Mouse (Mus musculus): ENCODE measurements around the gene Clybl. TPM values are rescaled to one million over a fixed set of nuclear protein-coding genes. Genes with fewer than 3 reads are reported as not detected.

The Clybl gene
- polyA plus RNA-seq, 1 experiment: 1.0 TPM

DNA sequence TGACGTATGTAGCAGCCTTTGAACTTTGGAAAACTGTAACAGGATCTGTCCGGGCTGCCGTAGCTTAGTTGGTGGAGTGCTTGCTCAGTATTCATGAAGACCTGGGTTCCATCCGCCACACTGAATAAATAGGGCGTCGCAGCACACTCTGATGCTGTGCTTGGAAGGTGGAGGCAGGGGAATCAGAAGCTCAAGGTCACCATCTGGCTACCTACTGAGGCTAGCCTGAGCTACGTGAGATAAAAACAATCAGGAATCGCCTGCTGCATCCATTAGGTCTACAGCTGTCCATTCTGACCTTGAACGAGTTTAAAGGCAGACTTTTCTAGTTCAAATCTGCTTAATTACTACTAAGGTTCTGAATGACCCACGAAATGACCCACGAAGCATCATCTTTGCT, 118.8 kb downstream of the Clybl start:
- Histone ChIP-seq H3K9me3 (ENCODE audit: control insufficient read depth, low read length) (no peaks in the 10 kb centered on the region), H3K4me3 (replicated peaks) (no peak overlapping the region), H3K36me3 (ENCODE audit: control insufficient read depth) (no peaks in the 10 kb centered on the region), H3K4me1 (ENCODE audit: control insufficient read depth) (no peaks in the 10 kb centered on the region), H3K27me3 (ENCODE audit: control insufficient read depth) (no peaks in the 10 kb centered on the region)
- no peak for TF ChIP-seq TAL1 (IDR thresholded peaks at IDR 0.05; ENCODE audit: low read length)
- no peak for TF ChIP-seq GATA1 (IDR thresholded peaks at IDR 0.05; ENCODE audit: low read length)

DNA sequence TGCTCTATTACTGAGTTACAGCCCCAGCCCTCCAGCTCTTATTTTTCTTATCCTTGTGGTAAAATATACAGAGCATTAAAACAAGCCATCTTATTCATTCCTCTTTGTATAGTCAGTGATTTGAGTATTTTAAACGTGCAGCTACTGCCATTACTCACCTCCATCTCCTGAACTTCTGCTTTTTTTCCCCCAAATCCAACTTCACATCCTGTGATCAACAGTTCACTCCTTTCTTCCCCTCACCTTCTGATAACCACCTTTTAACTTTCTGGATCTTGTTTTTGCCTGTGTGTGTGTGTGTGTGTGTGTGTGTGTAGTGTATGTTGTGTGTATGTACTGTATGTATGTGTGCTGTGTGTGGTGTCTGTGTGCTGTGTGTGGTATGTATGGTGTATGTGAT, 122.3 kb downstream of the Clybl start:
- TF ChIP-seq TAL1 (IDR thresholded peaks at IDR 0.05; ENCODE audit: low read length) (no peak), GATA1 (IDR thresholded peaks at IDR 0.05; ENCODE audit: low read length) (no peak)
- Histone ChIP-seq H3K9me3 (ENCODE audit: control insufficient read depth, low read length) (no peaks in the 10 kb centered on the region), H3K27me3 (ENCODE audit: control insufficient read depth) (no peaks in the 10 kb centered on the region), H3K36me3 (ENCODE audit: control insufficient read depth) (no peaks in the 10 kb centered on the region), H3K4me1 (ENCODE audit: control insufficient read depth) (no peaks in the 10 kb centered on the region), H3K4me3 (replicated peaks) (no peak overlapping the region)

DNA sequence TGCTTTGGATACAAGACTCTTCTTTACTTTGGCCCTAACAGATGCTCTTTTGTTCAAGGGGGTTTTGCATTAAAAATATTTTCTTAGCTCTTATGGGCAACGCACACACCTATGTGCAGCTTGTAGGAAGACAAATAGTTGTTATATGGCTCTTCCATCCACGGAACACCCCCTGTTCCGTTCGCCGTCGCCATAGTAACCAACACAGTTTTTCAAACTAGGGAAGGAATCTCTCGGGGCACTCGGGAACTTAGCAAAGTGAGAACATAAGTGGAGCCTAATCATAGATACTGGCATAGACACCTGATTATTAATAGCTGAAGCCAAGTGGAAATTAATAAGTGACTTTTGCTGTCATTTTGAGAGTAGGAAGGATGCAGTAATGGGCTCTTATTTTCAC, 123.6 kb downstream of the Clybl start:
- TF ChIP-seq TAL1 (IDR thresholded peaks at IDR 0.05; ENCODE audit: low read length) (no peak), GATA1 (IDR thresholded peaks at IDR 0.05; ENCODE audit: low read length) (no peak)
- no peaks in the 10 kb centered on the region for H3K36me3 ChIP-seq (ENCODE audit: control insufficient read depth)
- H3K4me3 ChIP-seq (replicated peaks): no peak overlapping the region
- no peaks in the 10 kb centered on the region for H3K27me3 ChIP-seq (ENCODE audit: control insufficient read depth)
- no peaks in the 10 kb centered on the region for H3K4me1 ChIP-seq (ENCODE audit: control insufficient read depth)
- no peaks in the 10 kb centered on the region for H3K9me3 ChIP-seq (ENCODE audit: control insufficient read depth, low read length)

- H3K27me3 ChIP-seq (ENCODE audit: control insufficient read depth): no peaks in the 10 kb centered on the region
- H3K9me3 ChIP-seq (ENCODE audit: control insufficient read depth, low read length): peaks cover 8% of the 10 kb centered on the region
- TF ChIP-seq TAL1 (IDR thresholded peaks at IDR 0.05; ENCODE audit: low read length) (no peak), GATA1 (IDR thresholded peaks at IDR 0.05; ENCODE audit: low read length) (no peak)
- no peaks in the 10 kb centered on the region; the same call in 1 of the 2 replicates for H3K36me3 ChIP-seq (ENCODE audit: control insufficient read depth)
- H3K4me3 ChIP-seq (replicated peaks): no peak overlapping the region
- no peaks in the 10 kb centered on the region for H3K4me1 ChIP-seq (ENCODE audit: control insufficient read depth)
These were observed 130.9 kb downstream of the Clybl start for GRCm38 (mm10) chr14:122312415-122312814.

DNA sequence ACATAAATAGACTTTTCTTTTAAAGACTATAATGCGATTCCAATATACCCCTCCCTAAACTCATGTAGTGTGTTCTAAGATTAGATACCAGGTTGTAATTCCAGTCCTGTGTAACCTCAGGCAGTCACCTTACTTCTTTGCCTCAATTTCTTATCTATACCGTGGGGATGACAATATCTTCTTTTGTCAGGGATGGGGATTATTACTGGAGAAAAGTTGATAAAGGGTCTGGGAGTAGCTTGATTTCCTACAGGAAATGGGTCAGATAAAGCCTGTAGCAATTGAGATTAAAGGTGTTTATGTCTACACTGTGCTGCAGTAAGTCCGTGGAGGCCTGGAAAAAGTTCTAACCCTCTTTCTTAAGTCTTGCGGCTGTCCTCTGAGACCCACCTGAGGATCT, 131.8 kb downstream of the Clybl start:
- Histone ChIP-seq H3K9me3 (ENCODE audit: control insufficient read depth, low read length) (peaks cover 8% of the 10 kb centered on the region), H3K36me3 (ENCODE audit: control insufficient read depth) (no peaks in the 10 kb centered on the region; the same call in 1 of the 2 replicates), H3K4me1 (ENCODE audit: control insufficient read depth) (no peaks in the 10 kb centered on the region), H3K27me3 (ENCODE audit: control insufficient read depth) (no peaks in the 10 kb centered on the region), H3K4me3 (replicated peaks) (no peak overlapping the region)
- TF ChIP-seq GATA1 (IDR thresholded peaks at IDR 0.05; ENCODE audit: low read length) (no peak), TAL1 (IDR thresholded peaks at IDR 0.05; ENCODE audit: low read length) (no peak)

- H3K36me3 ChIP-seq (ENCODE audit: control insufficient read depth): no peaks in the 10 kb centered on the region; the same call in 1 of the 2 replicates
- no peaks in the 10 kb centered on the region for H3K27me3 ChIP-seq (ENCODE audit: control insufficient read depth)
- peaks cover 8% of the 10 kb centered on the region for H3K9me3 ChIP-seq (ENCODE audit: control insufficient read depth, low read length)
- TF ChIP-seq GATA1 (IDR thresholded peaks at IDR 0.05; ENCODE audit: low read length): no peak
- TF ChIP-seq TAL1 (IDR thresholded peaks at IDR 0.05; ENCODE audit: low read length): no peak
- H3K4me3 ChIP-seq (replicated peaks): no peak overlapping the region
- H3K4me1 ChIP-seq (ENCODE audit: control insufficient read depth): no peaks in the 10 kb centered on the region
These were observed 134.2 kb downstream of the Clybl start for GRCm38 (mm10) chr14:122315743-122316142.

DNA sequence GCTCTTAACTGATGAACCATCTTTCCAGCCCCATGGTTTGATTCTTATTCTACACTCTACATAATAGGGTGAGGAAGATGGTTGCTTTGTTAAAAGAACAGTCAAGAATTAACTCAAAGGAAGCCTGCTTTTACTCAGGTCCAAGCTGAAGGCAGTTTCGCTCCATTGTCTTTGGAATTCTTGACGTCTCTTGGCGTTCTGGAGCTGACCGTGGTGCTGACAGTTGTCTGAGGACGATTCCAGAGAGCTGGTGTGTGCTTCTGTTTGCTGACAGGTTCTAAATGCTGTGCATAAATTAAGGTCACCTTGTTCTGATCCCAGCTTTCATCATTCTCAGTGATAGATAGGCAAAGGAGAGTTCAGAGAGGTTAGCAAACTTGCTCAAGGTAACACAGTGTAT, 140.6 kb downstream of the Clybl start:
- H3K36me3 ChIP-seq (ENCODE audit: control insufficient read depth): no peaks in the 10 kb centered on the region

DNA sequence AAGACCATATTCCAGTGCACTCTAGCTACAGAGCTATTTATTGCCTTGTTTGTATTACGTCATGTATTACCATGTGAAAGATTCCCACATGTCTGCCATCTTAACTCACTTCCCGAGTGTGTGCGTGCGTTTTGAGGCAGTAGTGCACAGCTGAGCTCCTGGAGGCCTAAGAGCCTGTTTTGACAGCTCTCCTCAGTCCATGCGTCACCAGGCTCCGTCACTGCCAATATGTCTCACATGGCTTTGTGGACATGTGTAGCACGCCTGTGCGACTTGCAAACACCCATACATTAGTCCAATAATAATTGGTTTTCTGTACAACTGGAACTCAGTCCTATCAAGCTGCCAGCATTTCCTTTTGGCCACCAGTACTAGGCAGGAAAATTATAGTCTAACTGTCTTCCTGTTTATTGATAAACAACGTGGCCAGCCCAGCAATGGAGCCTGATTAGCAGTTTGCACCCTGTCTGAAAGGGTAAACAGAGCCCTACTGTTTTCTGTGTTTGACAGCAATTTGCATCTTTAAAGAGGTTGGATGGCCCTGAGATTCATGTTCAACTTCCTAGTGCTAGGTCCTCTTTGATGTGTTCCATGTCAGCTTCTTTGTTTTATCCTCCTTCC, 142.4 kb downstream of the Clybl start:
- Histone ChIP-seq H3K4me3 (replicated peaks) (no peak overlapping the region), H3K36me3 (ENCODE audit: control insufficient read depth) (no peaks in the 10 kb centered on the region), H3K9me3 (ENCODE audit: control insufficient read depth, low read length) (no peaks in the 10 kb centered on the region), H3K27me3 (ENCODE audit: control insufficient read depth) (no peaks in the 10 kb centered on the region), H3K4me1 (ENCODE audit: control insufficient read depth) (no peaks in the 10 kb centered on the region)
- TF ChIP-seq TAL1 (IDR thresholded peaks at IDR 0.05; ENCODE audit: low read length): no peak
- no peak for TF ChIP-seq GATA1 (IDR thresholded peaks at IDR 0.05; ENCODE audit: low read length)

More for the DNA sequence above, 140.6 kb downstream of the Clybl start:
- no peak overlapping the region for H3K4me3 ChIP-seq (replicated peaks)
- H3K27me3 ChIP-seq (ENCODE audit: control insufficient read depth): no peaks in the 10 kb centered on the region
- TF ChIP-seq GATA1 (IDR thresholded peaks at IDR 0.05; ENCODE audit: low read length) (no peak), TAL1 (IDR thresholded peaks at IDR 0.05; ENCODE audit: low read length) (no peak)
- no peaks in the 10 kb centered on the region for H3K4me1 ChIP-seq (ENCODE audit: control insufficient read depth)
- H3K9me3 ChIP-seq (ENCODE audit: control insufficient read depth, low read length): no peaks in the 10 kb centered on the region

DNA sequence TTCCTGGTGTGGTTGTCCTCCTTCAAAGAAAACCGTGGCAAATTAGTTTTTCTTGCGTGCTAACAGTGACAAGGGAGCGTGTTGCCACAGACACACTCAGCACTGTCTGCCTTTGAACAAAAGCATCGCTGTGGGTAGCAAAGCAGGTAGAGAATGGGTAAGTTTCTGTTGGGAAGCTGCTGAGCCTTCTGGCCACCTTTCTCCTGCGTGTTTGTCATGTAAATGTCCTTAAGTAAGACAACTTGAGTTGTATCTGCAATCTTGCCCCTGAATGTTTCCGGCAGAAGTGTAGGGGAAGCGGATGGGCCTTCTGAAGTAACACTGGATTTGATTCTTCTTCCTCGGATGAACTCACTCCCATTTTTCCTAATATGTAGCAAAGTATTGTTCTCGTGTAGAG, 148.6 kb downstream of the Clybl start:
- H3K27me3 ChIP-seq (ENCODE audit: control insufficient read depth): no peaks in the 10 kb centered on the region
- no peak overlapping the region for H3K4me3 ChIP-seq (replicated peaks)
- no peaks in the 10 kb centered on the region for H3K4me1 ChIP-seq (ENCODE audit: control insufficient read depth)
- TF ChIP-seq TAL1 (IDR thresholded peaks at IDR 0.05; ENCODE audit: low read length): no peak
- TF ChIP-seq GATA1 (IDR thresholded peaks at IDR 0.05; ENCODE audit: low read length): no peak
- no peaks in the 10 kb centered on the region for H3K9me3 ChIP-seq (ENCODE audit: control insufficient read depth, low read length)
- H3K36me3 ChIP-seq (ENCODE audit: control insufficient read depth): no peaks in the 10 kb centered on the region

DNA sequence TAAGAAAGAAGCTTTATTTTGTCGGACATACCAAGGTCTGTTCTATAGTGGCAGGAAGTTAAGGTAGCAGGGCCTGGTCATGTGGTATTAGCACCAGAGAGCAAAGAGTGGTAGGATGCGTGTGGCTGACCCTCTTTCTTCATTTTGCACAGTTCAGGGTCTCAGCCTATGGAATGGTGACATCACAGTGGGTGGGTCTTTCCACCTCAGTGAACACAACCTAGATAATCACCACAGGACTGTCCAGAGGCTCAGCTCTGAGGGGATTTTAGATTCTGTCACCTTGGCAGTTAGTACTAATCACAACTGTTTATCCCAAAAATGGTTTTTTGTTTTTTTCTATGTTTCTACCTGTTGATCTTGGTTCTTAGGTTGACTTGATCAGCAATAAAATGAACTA, 149.2 kb downstream of the Clybl start:
- no peaks in the 10 kb centered on the region for H3K27me3 ChIP-seq (ENCODE audit: control insufficient read depth)
- H3K4me3 ChIP-seq (replicated peaks): no peak overlapping the region
- TF ChIP-seq TAL1 (IDR thresholded peaks at IDR 0.05; ENCODE audit: low read length): no peak
- no peaks in the 10 kb centered on the region for H3K9me3 ChIP-seq (ENCODE audit: control insufficient read depth, low read length)
- H3K36me3 ChIP-seq (ENCODE audit: control insufficient read depth): no peaks in the 10 kb centered on the region
- H3K4me1 ChIP-seq (ENCODE audit: control insufficient read depth): no peaks in the 10 kb centered on the region

All from erythroblast, embryonic 14.5 days (primary cell).